Mouse (Mus musculus) ES-Bruce4 (cell line): ENCODE measurements around the gene Slc9a9.

Source experiments
- CTCF ChIP-seq: IDR thresholded peaks from one replicate; pipeline ENCODE4 v1.8.1; 2011; ENCODE audit warnings: low read depth, low read length
- POLR2A ChIP-seq: IDR thresholded peaks from one replicate; pipeline ENCODE4 v1.8.1; 2011; ENCODE audit warnings: low read length; ENCODE audit not compliant: insufficient read depth

GRCm38 (mm10) chr9:95077938-95078337 lies 408.2 kb downstream of the Slc9a9 start:
- no peak for TF ChIP-seq CTCF
- TF ChIP-seq POLR2A, result no peak
